Mouse (Mus musculus): ENCODE results near the gene Kcna2.
A peak's percentile ranks its signal among the peaks of the same experiment; 100 is the strongest.

The Kcna2 gene

DNA sequence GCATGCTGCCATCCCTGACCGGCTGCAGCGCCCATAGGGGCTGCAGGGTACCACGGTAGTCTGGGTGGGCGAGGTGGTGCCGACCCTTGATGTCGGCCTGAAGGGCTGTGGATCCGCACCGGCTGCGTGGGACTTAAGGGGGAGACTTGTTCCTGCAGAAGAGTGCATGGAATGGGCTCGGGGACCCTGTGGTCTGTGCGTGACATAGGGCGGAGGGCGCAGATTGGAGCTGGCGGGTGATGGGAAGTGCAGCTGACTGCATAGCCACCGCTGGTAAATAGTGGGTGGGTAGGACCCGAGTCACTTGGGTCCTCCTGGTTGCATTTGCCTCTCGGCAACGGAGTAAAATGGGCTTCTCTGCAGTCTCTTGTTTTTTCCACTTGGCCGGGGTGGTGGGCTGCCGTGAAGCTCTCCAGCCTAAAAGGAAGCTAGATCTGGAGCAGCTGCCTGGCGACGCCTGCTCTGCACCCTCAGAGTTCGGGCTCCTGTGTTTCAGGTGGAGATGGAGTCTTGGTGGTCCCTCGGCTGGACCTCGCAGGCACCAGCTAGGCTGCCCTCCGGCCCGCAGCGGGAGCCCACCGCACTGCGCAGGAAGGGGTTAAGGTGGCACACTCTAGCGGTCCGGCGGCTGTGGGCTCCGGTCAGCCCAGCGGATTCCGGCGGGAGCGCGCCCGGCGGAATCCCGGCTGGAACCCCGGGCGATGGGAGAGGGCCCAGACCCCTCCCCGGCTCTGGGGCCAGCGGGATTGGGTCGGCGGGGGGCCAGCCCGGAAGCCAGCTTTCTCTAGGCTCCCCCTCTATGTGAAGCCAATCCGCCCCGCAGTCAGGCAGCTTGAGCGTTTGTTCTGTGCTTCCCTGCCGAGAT is 1.1 kb downstream of the Kcna2 start:
- DNase-seq (ENCODE audit: low read depth, low spot score) = peak; percentile 40

DNA sequence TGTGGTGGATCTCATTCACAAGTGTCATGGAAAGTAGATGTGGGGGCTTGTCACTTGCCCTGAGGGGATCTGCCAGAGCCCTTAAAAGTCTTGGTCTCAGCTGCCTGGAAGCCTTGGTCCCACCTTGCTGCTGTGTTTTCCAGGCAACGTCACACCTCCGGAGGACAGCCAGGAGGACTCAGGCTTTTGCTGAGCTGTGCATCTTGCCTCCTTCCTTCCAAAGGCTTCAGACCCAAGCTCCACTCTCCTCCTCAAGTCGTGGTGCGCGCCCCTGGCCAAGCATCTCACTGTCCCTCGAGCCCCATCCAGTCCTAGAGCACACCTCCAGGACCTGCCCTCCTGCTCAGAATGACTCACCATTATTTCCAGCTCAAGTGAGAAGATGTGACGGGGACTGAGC is 2.1 kb downstream of the Kcna2 start:
- DNase-seq (ENCODE audit: low read depth, low spot score) = no peak

DNA sequence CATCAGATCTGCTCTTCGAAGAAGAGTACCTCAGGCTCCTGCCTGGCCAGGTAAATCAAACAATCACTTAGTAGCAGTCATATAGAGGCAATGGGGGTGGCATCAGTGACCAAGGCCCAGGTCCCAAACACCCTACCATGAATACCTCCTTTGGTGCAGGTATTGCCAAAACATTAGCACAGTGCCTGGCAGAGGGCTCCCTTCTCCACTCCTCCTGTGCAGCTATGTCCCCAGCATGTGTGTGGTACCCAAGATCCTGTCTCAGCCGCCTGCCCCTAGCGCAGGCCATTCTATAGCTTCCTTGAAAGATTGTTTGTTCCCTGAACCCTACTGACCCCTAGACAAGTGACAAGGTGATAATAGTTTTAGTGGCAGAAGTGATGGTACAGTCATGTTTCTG is 2.5 kb downstream of the Kcna2 start:
- no peak for DNase-seq (ENCODE audit: low read depth, low spot score)

- no peak for DNase-seq (ENCODE audit: low read depth, low spot score)
These were observed 5.0 kb downstream of the Kcna2 start for GRCm38 (mm10) chr3:107105986-107106385.

DNA sequence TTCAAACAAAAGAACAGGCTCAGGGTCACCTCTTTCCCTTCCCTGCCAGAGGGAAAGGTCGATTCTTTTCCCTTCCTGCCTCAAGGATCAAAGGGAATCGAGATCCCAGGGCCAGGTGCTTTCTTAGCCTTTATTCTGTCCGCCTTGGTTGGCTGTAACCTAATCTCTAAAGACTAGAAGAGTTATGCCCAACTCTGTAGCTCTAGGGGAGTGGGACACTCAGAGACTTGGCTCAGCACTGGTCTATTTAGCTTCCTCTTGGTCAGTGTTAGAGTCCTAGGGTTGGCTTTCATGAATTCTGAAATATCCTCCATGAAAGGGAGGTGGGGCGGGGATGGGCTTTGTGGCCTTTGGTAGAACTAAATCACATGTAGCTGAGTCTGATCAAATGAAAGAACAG is 11.6 kb downstream of the Kcna2 start:
- no peak for DNase-seq (ENCODE audit: low read depth, low spot score)

DNA sequence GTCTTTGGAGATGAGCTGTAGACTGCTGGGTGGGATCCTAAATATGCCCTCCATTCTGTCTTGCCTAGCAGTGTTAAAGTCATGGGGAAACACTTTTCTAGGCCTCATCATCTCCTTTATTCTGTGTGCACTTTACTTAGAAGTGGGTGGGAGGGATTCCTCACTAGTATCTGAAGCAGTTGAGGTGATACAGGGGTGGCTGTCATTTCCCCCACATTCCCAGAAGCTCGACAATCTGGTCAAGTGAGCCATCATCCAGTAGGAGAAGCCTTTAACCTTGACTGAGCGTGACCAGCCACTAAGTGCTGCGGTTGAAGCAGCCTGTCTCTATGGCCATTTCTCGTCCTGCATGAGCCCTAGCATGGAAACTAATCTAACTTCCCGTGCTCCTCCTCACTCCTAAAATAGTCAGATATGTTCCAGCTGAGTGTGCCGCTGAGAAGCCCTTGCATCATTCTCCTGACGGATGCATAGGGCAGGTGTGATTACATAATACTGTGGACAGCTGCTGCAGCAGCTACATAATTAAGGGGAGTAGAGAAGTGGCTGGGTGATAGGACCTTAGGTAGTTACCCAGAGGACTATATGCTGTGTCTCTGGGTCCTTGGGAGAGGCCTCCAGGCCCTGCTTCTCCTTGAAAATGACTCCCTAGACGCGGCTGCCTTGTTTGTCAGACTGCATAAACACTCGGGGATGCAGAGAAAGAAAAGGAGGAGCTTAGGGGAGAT is 12.2 kb downstream of the Kcna2 start:
- DNase-seq (ENCODE audit: low read depth, low spot score) = no peak

DNA sequence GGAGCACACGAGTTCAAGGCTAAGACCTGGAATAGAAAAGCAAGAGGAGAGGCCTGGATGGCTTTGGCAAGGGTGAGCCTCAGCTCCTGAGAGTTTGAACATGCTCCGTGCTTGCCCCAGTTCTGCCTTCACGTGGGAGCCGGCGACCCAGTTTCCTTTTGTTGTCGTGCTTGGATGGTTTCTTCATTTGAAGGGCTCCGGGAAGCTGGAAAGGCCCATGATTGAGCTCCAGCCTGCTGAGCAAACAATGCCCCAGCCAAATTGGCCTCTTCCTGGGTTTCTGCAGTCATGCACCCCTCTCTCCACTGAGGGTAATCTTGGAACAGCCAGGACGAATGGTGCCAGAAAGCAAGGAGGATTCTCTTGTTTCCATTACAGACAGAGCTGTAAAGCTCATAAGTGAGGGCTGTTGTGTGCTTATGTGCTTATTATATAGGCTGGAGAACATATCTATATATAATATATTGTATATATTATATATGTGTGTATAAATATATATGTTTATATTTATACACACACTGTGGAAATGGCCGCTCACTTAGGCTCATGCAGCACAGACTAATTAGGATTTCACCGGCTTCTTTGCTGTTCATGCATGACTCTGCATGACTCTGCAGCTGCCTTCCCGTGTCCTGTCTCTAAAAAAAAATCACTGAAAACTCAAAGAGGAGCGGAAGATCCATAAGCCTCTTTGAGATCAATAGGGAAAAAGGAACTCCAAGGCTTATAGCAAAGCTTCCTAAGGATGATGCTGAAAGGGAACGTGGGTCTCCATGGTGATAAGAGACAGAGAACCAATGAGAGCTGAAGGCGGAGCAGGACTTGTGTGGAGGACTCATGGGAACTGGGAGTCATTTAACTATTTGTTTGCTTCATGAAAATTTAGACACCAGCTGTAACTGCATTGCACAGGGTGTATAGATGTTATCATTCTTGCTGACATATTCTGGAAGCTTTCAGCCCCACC is 13.1 kb downstream of the Kcna2 start:
- no peak for DNase-seq (ENCODE audit: low read depth, low spot score)

DNA sequence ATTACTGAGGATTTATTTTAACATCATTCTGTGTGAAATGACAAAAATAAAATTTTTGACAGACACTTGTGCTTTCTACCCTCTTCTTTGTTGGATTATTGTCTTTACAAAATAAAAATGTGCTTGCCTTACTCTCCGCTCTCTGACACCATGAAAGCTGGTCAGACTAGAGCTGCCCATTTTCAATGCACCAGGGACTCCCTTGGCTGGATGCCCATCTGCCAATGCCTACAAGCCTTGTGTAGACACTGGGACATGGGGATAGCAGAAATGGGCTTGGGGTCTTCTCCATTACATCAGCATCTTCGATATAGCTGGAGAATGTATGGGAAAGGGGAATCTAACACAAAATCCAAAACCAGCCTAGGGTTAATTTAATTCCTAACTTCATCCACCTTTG is 14.0 kb downstream of the Kcna2 start:
- no peak for DNase-seq (ENCODE audit: low read depth, low spot score)

GRCm38 (mm10) chr3:107115746-107116145 is 14.8 kb downstream of the Kcna2 start:
- DNase-seq (ENCODE audit: low read depth, low spot score) = no peak

DNA sequence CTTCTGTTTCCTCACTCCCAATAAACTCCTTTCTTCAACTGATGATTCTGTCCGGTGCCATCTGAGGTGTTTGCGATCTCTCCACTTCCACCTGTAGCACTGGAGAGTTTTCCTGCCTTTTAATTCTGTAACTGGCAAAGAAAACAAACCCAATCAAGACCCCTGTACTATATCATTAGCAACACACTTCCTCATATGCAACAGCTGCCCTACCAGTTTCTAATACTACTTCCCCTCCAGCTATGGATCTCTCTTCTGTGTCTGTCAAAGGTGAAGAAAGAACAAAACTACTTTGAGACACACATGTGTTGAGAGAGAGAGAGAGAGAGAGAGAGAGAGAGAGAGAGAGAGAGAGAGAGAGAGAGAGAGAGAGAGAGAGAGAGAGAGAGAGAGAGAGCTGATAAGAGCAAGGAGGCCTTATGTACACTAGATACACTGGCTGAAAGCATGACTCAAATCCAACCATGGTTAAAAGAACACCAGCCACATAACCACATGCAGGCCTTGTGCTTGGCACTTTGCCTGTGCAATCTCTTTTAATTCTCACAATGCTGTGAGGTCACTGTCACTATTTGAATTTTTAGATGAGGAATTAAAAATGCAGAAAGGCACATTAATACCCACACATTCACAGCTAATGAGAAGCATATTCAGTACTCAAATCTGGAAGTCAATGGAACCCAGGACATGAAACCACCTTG is 19.1 kb downstream of the Kcna2 start:
- DNase-seq (ENCODE audit: low read depth, low spot score) = no peak

GRCm38 (mm10) chr3:107122306-107122705 is 21.4 kb downstream of the Kcna2 start:
- DNase-seq (ENCODE audit: low read depth, low spot score) = no peak

- DNase-seq (ENCODE audit: low read depth, low spot score) = no peak
These were observed 26.7 kb downstream of the Kcna2 start for GRCm38 (mm10) chr3:107127667-107128066.

GRCm38 (mm10) chr3:107128421-107128820 is 27.5 kb downstream of the Kcna2 start:
- DNase-seq (ENCODE audit: low read depth, low spot score) = no peak

DNA sequence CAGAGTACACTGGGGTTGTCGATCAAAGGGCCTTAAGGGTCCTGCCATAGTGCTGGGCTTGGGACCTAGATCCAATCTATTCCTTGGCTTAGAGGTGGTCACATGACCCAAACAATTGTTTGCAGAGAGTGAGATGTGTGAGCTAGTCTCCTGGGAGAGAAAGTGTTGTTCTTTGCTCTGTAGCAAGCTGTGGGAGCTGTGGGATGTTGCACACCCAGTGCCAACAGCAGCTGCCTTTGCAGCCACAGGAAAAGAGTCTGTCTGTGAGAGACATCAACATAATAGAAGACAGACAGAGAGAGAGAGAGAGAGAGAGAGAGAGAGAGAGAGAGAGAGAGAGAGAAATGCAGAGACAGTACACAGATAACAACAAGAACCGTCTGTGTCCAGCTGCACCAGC is 28.3 kb downstream of the Kcna2 start:
- DNase-seq (ENCODE audit: low read depth, low spot score) = no peak

DNA sequence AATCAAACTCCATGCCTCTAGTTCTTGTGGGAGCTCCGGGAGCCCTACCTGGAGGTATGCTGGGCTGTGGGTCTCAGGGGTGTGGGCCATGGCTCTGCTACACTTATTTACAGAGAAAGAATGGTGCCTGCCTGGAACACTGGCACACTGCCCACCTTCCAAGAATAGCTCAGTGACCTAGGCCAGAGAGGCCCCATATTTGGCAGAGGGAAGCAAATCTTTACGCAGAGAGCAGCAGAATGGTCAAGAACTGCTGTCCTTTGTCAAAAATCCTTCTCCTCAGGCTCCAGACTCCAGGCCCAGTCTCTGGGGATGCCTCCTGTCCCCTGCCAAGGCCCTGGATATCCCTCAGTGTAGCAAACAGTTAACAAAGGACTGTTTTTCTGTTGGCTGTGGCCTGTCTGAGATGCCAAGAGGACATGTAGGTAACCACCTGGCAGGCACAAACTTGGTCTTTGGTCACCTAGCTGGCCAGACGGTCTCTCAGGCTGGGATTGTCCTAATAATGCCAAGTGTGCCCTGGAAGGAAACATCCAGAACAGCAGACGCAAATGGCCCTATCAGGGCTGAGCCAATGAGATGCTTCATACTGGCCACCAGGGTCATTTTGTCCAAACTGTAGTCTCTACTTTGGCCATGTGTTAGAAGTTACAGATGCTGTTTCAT is 29.8 kb downstream of the Kcna2 start:
- no peak for DNase-seq (ENCODE audit: low read depth, low spot score)

DNA sequence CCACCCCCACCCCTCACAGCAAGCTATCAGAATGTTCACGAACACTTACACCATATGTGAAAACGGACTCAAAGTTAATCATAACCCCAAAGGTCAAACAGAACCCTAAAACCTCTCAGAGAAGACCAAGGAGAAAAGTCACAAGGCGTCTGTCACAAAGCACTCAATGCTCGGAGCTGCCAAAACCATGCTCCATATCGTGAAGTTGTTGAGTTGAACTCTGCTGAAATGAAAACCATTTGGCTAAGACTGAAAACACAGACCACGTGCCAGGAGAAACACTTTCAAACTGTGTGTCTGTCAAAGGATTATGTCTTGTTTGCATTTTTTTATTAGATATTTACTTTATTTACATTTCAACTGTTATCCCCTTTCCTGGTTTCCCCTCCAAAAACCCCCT is 30.9 kb downstream of the Kcna2 start:
- DNase-seq (ENCODE audit: low read depth, low spot score) = no peak

GRCm38 (mm10) chr3:107132651-107133050 is 31.7 kb downstream of the Kcna2 start:
- no peak for DNase-seq (ENCODE audit: low read depth, low spot score)

DNA sequence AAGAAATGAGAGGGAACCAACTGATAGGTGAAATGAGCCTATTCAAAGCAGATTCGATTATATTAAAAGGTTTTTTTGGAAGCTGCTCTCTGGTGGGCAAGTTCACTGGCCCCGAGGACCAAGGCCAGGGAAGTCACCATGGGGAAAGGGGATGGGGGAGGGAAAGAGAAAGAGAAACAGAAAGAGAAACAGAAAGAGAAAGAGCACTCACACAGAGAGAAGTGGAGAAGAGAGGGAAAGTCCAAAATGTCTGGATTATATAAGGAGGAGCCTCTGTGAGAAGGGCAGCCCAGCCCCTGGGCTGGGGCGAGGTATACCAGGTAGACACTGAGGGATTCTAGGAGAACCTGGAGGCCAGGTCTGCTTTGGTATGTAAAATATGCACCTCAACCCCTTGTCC is 33.5 kb downstream of the Kcna2 start:
- no peak for DNase-seq (ENCODE audit: low read depth, low spot score)

- DNase-seq (ENCODE audit: low read depth, low spot score) = no peak
These were observed 46.2 kb downstream of the Kcna2 start for GRCm38 (mm10) chr3:107147126-107147525.

DNA sequence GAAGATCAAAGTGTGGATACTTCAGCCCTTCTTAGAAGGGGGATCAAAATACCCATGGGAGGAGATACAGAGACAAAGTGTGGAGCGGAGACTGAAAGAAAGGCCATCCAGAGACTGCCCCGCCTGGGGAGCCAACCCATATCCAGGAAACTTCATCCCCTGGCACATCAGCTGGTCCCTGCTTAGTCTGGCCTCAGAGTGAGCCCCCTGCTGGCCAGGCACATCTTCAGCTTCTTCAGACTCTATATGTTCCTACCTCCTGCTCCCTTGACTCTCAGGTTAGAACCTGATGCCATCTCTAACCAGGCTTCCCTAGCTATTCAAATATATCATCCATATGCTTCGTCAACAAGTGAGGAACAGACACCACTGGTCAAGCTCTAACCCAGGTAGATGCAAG is 48.1 kb downstream of the Kcna2 start:
- no peak for DNase-seq (ENCODE audit: low read depth, low spot score)

- DNase-seq (ENCODE audit: low read depth, low spot score) = no peak
These were observed 49.5 kb downstream of the Kcna2 start for GRCm38 (mm10) chr3:107150469-107150868.
